Mouse (Mus musculus): ENCODE data around the gene Rag1.
A peak's percentile ranks its signal among the peaks of the same experiment; 100 is the strongest.

Gene Rag1

DNA sequence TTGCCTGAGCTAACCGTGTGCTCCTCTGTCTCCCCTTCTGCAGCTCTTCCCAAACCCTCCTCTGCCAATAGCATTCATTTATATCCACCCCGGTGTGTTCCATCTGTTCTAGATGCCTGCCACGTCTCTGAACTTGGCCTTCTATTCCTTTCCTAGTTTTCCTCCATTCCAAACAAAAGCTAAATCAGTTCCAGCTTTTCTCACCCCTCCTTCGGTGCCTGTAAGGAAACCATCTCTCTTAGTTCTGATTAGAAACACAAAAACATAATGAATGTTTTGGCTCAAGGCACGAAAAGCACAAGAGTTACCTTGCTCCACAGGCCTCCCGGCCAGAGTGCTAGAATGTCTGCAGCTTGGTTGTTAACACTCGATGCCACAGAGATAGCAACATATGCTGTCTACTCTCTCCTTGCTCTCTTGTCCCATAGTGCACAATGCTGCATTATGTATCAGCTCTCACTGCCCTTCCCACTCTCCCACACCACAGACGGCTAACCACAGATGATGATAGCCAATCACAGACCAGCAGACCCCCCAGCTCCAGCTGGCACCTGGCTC is at the start of gene Rag1, which contains the start of gene B230118H07Rik:
Gene Rag1, minus strand, starts transcription at position 388 of the 558 bp plus-strand sequence.
Gene B230118H07Rik, minus strand, starts transcription at position 419 of the 558 bp plus-strand sequence.
- Histone ChIP-seq H3K36me3 (ENCODE audit: control insufficient read depth, insufficient read depth, low read length, poor library complexity, severe bottlenecking) (no peaks in the 10 kb centered on the region), H3K27me3 (ENCODE audit: control insufficient read depth, insufficient read depth, low read length, poor library complexity, severe bottlenecking) (no peaks in the 10 kb centered on the region)
- DNase-seq (ENCODE audit: low read depth, low spot score) = no peak

DNA sequence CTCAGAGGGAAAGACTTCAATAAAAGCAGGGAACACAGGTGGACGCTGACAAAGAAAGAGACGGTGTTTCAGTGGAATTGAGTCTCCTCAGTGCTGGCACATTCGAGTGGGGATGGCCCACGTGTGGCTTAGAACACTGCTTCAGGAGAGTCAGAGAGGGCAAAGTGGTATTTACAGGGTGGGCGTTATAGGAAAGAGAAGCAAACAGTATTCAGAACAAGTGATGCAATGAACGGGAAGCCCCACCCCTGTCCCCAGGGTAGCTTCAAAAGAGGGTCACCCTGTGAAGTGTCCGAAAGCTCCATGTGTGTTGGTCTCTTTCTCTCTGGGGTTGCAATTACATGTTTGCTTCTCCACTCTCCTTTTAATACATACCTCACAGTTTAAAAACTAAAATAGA is 46.3 kb upstream of the Rag1 start:
- no peak for DNase-seq (ENCODE audit: low read depth, low spot score)
- Histone ChIP-seq H3K36me3 (ENCODE audit: control insufficient read depth, insufficient read depth, low read length, poor library complexity, severe bottlenecking) (peaks cover 12% of the 10 kb centered on the region), H3K27me3 (ENCODE audit: control insufficient read depth, insufficient read depth, low read length, poor library complexity, severe bottlenecking) (no peaks in the 10 kb centered on the region)

DNA sequence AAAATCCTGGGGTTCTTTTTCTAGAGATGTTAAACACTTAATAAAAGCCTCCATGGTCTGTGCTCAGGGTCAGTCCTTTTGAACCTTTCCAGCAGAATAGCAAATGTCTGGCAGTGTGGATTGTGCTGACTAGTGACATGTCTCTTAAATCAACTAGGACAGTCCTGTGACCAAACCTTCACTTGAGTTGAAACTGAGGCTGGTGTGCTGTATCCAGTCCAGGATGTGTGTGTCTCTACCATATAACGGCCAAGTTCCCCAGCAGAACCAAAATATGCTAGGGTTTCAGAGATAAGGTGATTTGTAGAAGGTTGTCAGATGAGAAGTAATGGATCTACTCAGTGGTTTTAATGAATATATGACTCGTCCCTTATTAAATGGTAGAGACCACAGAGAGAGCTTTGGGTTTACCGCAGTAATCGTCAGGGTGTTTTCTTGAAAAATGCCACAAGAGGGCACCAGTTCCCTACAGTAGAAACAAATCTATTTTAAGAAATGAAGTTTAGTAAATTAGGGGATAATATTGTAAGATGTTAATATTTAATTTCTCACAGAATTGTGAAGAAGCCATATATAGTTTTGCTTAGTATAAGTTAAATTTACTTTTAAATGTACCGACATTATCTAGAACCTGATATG is 44.4 kb upstream of the Rag1 start:
- H3K36me3 ChIP-seq (ENCODE audit: control insufficient read depth, insufficient read depth, low read length, poor library complexity, severe bottlenecking) = peaks cover 13% of the 10 kb centered on the region
- H3K27me3 ChIP-seq (ENCODE audit: control insufficient read depth, insufficient read depth, low read length, poor library complexity, severe bottlenecking) = no peaks in the 10 kb centered on the region
- DNase-seq (ENCODE audit: low read depth, low spot score) = peak; percentile 69

DNA sequence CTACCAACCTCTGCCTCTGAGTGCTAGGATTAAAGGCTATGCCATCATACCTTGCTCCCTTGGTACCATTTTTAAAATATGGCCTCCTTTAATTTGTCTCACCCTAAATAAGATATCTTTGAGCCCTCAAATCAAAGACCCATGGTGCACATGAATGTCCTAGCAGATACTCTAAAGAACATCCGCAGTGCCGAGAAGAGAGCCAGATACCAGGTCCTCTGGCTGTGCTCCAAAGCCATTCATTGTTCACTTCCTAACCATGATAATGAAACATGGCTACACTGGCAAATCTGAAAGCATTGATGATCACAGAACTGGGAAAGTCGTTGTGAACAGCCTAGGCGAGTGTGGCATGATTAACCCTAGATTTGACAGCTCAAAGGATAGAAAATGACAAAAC is 43.7 kb upstream of the Rag1 start:
- Histone ChIP-seq H3K27me3 (ENCODE audit: control insufficient read depth, insufficient read depth, low read length, poor library complexity, severe bottlenecking) (no peaks in the 10 kb centered on the region), H3K36me3 (ENCODE audit: control insufficient read depth, insufficient read depth, low read length, poor library complexity, severe bottlenecking) (peaks cover 13% of the 10 kb centered on the region)
- no peak for DNase-seq (ENCODE audit: low read depth, low spot score)

DNA sequence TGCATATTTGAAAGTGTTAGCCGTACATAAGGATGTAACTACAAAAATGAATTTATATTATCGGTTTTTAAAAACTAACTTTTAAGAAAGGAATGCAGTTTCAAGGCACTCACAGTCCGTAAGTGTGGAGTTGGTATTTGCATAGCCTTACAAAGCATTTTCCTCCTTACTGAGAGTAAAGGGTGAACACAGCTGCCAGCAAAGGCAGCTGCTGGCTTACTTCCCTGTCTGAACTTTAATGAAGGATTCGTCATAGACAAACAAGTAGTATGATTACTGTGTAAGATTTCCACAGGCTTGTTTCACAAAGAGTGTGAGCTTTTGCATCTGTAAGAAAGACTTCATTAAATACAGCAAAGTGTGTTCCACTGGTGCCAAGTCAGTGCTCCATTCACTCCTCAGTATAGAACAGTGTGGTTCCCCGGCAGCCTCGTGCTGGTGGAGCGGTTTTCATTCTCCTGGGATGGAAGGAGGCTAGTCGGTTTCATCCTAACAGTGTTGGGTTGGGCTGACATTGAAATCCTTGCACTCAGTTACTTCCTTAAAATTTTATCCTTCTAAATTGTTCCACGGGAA is 41.0 kb upstream of the Rag1 start:
- DNase-seq (ENCODE audit: low read depth, low spot score) = no peak
- no peaks in the 10 kb centered on the region for H3K27me3 ChIP-seq (ENCODE audit: control insufficient read depth, insufficient read depth, low read length, poor library complexity, severe bottlenecking)
- H3K36me3 ChIP-seq (ENCODE audit: control insufficient read depth, insufficient read depth, low read length, poor library complexity, severe bottlenecking) = peaks cover 6% of the 10 kb centered on the region; the same call in 1 of the 2 replicates

DNA sequence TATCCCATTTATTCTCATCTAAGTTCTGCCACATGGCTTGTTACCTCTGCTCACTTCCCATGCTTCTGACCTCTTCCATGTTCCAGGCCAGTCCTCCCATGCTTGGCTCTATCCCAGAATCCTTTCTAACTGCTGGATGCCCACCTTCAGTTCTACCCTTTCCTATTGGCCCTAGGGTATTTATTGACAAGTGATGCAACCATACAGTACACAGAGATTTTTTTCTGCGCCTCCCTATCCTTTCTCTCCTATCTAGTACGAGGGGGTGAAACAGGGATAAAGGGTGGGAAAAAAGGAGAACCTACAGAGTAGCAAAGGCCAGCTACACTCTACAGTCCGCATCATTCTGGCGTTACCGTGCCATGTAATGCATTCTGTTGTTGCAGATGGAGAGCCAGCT is 38.7 kb upstream of the Rag1 start:
- peaks cover 6% of the 10 kb centered on the region; the same call in 1 of the 2 replicates for H3K36me3 ChIP-seq (ENCODE audit: control insufficient read depth, insufficient read depth, low read length, poor library complexity, severe bottlenecking)
- no peak for DNase-seq (ENCODE audit: low read depth, low spot score)
- no peaks in the 10 kb centered on the region for H3K27me3 ChIP-seq (ENCODE audit: control insufficient read depth, insufficient read depth, low read length, poor library complexity, severe bottlenecking)

DNA sequence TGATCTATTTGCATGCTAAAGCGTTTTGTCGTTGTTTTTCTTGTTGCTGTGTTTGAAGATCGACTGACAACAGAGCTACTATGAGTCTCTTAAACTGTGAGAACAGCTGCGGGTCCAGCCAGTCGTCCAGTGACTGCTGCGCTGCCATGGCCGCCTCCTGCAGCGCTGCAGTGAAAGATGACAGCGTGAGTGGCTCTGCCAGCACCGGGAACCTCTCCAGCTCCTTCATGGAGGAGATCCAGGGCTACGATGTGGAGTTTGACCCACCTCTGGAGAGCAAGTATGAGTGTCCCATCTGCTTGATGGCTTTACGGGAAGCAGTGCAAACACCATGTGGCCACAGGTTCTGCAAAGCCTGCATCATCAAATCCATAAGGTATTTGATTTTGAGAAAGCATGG is 35.1 kb upstream of the Rag1 start:
- Histone ChIP-seq H3K27me3 (ENCODE audit: control insufficient read depth, insufficient read depth, low read length, poor library complexity, severe bottlenecking) (no peaks in the 10 kb centered on the region), H3K36me3 (ENCODE audit: control insufficient read depth, insufficient read depth, low read length, poor library complexity, severe bottlenecking) (peaks cover 3% of the 10 kb centered on the region; the same call in 1 of the 2 replicates)
- DNase-seq (ENCODE audit: low read depth, low spot score) = no peak

DNA sequence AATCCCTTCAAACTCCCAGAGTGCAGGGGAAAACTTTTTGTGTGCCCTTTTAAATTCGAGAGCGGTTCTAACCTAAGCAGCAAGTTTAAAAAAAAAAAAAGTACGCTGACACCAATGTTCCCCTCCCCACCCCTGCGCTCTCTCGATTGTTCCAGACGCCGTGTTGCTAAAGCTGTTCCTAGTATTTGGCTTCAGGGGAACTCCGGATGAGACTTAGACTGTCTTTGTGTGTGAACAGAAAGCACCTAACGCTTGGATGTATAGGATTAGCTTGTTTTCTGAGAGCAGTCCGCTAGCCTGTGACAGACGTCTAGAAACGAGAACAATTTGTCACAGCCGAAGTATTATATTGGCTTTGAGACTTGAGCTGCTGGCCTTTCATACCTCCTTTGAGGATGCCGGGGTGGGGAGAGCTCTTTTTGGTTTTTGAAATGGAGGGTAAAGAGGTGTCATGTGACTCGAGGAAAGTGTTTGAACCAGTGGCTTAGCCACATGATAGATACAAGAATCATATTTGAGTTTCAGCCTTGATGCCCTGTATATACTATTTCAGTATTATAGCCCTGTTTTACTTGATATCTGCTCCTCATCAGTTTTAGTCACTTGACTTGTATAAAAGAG is 30.0 kb upstream of the Rag1 start:
- no peaks in the 10 kb centered on the region for H3K27me3 ChIP-seq (ENCODE audit: control insufficient read depth, insufficient read depth, low read length, poor library complexity, severe bottlenecking)
- peak; percentile 44 for DNase-seq (ENCODE audit: low read depth, low spot score)
- H3K36me3 ChIP-seq (ENCODE audit: control insufficient read depth, insufficient read depth, low read length, poor library complexity, severe bottlenecking) = no peaks in the 10 kb centered on the region; the same call in 1 of the 2 replicates

DNA sequence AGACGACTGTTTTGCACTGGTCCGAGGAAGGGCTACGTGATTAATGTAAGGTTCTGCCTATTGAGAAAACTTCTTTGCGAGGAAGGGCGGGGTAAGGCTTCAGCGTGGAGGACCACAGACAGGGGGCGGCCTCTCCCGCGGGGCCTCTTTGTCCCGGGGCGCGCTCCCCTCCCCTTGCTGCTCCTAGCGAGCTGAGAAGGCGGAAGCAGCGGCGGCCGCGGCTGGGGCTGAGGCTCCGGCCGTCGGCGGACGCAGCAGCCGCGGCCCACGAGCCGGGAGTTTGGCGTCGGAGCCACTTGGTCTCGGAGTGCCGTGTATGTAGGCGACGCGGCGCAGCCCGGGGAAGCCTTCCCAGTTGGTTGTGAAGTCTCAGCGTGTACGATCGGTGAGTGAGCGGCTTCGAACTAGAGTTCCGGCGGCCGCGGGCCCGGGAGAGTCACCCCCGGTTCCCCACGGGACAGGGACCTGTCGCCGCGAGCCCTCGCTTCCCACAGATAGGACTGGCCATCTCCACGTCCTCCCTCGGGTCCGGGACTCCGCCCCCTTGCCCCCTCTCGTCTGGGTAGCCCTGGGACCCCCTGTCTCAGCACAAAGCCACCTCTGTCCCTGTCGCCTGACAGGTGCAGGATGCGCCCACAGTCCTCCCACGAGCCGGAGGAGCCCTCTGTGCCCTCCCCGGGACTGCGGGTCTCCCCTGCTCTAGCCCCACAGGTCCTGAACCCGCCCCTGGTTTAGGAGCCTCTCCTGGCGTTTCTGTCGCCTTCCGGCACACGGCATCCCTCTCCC is 29.1 kb upstream of the Rag1 start, which contains the start of gene Traf6:
Gene Traf6, plus strand, starts transcription at position 194 of the 786 bp plus-strand sequence.
- peak; percentile 89 for DNase-seq (ENCODE audit: low read depth, low spot score)
- H3K36me3 ChIP-seq (ENCODE audit: control insufficient read depth, insufficient read depth, low read length, poor library complexity, severe bottlenecking) = no peaks in the 10 kb centered on the region
- H3K27me3 ChIP-seq (ENCODE audit: control insufficient read depth, insufficient read depth, low read length, poor library complexity, severe bottlenecking) = no peaks in the 10 kb centered on the region

DNA sequence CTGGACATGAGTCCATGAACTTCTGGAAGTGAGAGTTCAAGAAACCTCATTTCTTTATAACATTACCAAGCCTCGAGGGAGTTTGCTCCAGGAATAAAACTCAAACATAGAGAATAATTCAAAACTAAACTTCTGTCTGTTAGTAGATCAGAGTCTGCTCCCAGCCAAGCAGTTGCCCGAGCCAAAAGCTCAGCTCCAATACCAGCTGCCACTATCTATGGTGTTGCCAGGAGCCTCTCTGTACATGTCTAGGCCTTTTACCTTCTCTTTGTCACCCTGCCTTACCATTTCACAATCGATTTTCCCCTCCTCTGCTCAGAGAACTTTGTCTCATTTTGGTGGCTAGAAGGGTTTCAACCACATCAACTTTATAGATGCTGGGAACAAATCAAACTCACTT is 24.2 kb upstream of the Rag1 start:
- Histone ChIP-seq H3K36me3 (ENCODE audit: control insufficient read depth, insufficient read depth, low read length, poor library complexity, severe bottlenecking) (no peaks in the 10 kb centered on the region), H3K27me3 (ENCODE audit: control insufficient read depth, insufficient read depth, low read length, poor library complexity, severe bottlenecking) (no peaks in the 10 kb centered on the region)
- DNase-seq (ENCODE audit: low read depth, low spot score) = no peak

DNA sequence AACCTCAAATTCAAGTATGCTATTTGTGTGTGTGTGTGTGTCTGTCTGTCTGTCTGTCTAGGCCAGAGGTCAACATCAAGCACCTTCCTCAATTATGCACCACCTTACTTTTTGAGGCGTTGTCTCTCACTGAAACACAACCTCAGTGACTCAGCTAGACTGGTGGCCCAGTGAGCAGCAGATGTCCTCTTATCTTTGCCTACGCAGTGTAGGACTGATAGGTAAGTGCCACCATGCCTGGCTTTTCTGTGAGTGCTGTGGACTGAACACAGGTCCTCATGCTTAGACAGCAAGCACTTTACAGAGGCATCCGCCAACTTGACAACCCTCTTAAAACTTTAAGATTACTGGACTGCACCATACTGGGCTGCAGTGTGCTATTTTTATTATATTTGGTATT is 19.4 kb upstream of the Rag1 start:
- no peaks in the 10 kb centered on the region for H3K27me3 ChIP-seq (ENCODE audit: control insufficient read depth, insufficient read depth, low read length, poor library complexity, severe bottlenecking)
- no peaks in the 10 kb centered on the region for H3K36me3 ChIP-seq (ENCODE audit: control insufficient read depth, insufficient read depth, low read length, poor library complexity, severe bottlenecking)
- no peak for DNase-seq (ENCODE audit: low read depth, low spot score)

DNA sequence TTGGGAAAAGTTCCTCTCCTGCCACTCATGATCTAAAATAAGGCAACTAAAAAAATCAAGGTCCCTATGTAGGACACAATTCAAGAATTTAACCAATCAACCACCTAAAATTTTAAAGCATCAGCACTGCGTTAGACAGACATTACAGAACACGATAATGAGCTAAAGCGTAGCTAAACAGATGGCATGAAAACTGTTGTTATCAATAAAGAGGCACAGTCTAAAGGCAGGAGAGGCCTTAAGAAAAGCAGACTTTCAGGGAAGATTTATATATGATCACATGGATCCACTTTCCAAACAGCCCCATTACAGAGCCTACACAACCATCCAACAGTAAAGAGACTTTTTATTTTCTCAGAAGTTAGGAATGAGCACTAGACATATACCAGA is 16.4 kb upstream of the Rag1 start:
- Histone ChIP-seq H3K36me3 (ENCODE audit: control insufficient read depth, insufficient read depth, low read length, poor library complexity, severe bottlenecking) (no peaks in the 10 kb centered on the region), H3K27me3 (ENCODE audit: control insufficient read depth, insufficient read depth, low read length, poor library complexity, severe bottlenecking) (no peaks in the 10 kb centered on the region)
- no peak for DNase-seq (ENCODE audit: low read depth, low spot score)

DNA sequence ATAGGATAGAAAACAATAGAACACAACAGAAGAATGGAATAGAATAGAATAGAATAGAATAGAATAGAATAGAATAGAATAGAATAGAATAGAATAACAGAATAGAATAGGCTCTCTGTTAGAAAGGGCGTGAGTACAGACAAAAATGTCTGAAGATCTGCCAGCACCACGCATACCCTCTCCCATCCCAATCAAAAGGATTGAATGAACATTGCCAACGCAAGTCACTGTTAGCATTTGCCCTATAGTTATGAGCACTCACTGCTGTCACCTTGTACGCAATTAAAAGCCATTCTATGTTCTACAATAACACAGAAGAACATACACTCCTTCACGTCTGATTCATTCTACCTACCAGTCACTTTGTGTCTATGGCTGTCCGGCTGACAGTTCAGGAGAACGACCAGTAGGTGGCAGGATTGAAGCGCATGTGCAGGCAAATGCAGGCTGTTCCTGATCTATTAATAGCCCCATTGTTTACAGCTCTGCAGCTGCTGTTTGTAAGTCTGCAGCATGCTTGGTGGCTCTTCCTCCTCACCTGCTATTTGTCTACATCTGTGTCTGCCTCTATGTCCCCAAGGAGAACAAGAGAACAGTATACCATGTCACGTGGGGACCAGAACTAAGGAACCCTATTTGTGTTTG is 15.9 kb upstream of the Rag1 start:
- H3K36me3 ChIP-seq (ENCODE audit: control insufficient read depth, insufficient read depth, low read length, poor library complexity, severe bottlenecking) = no peaks in the 10 kb centered on the region
- no peaks in the 10 kb centered on the region for H3K27me3 ChIP-seq (ENCODE audit: control insufficient read depth, insufficient read depth, low read length, poor library complexity, severe bottlenecking)
- peak; percentile 78 for DNase-seq (ENCODE audit: low read depth, low spot score)

DNA sequence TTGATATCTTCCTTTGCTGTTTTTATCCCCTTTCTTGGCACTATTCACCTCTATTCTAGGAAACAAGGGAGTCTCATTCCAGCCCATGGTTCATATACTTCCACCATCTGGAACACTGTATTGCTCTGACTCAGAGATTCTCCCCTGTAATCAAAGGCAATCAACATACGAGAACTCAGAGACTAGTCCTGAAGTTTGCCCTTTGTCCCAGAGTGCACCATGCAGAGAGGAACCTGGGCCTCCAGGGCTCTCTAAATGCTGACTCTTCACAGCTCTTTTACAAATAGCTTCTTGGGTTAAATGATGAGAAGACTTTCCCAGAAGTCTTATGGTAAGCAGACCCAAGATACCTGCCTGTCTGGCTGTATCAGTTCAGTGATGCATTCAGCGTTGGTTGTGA is 11.2 kb upstream of the Rag1 start:
- no peak for DNase-seq (ENCODE audit: low read depth, low spot score)
- no peaks in the 10 kb centered on the region for H3K36me3 ChIP-seq (ENCODE audit: control insufficient read depth, insufficient read depth, low read length, poor library complexity, severe bottlenecking)
- H3K27me3 ChIP-seq (ENCODE audit: control insufficient read depth, insufficient read depth, low read length, poor library complexity, severe bottlenecking) = no peaks in the 10 kb centered on the region
